Mouse (Mus musculus) frontal cortex, postnatal 10 days (tissue): ENCODE results near the gene Mapk8.

Source experiments
- DNase-seq, 2 experiments: peaks; one replicate each; pipeline ENCODE4 v3.0.0; 2022; ENCODE audit warnings: low spot score in 2 of 2, mixed read lengths in 1 of 2

The Mapk8 gene

GRCm38 (mm10) chr14:33398065-33398860, 48.7 kb downstream of the Mapk8 start:
- DNase-seq, result no peak

GRCm38 (mm10) chr14:33380830-33381457, 66.0 kb downstream of the Mapk8 start:
- no peak for DNase-seq

DNA sequence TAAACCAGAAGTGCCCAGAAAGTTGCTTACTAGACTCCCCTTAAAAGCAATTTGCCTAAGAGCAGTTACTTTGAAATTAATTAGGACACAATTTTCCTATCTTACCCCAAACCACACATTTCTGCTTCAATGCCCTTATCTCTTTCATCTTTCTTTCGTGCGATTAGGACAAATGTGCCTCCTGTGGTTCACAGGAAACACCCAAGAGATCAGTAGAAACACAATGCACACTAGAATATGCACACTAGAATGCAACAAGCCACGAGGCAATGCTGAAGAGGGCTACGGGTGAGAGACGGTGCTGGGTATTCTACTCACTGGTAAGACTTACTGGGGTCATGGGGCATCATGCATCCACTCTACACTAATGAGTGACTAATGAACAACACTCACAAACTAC, 68.2 kb downstream of the Mapk8 start:
- DNase-seq, result no peak

GRCm38 (mm10) chr14:33377211-33377610, 69.7 kb downstream of the Mapk8 start:
- DNase-seq, result no peak

- DNase-seq, result no peak
These were observed 72.9 kb downstream of the Mapk8 start for GRCm38 (mm10) chr14:33374089-33374488.

- peak in 1 of 2 experiments; percentile 5 for DNase-seq
These were observed 73.7 kb downstream of the Mapk8 start for GRCm38 (mm10) chr14:33373271-33373670.

- peak; percentile 60 to 75 for DNase-seq
These were observed 75.7 kb downstream of the Mapk8 start for GRCm38 (mm10) chr14:33371248-33371647.

DNA sequence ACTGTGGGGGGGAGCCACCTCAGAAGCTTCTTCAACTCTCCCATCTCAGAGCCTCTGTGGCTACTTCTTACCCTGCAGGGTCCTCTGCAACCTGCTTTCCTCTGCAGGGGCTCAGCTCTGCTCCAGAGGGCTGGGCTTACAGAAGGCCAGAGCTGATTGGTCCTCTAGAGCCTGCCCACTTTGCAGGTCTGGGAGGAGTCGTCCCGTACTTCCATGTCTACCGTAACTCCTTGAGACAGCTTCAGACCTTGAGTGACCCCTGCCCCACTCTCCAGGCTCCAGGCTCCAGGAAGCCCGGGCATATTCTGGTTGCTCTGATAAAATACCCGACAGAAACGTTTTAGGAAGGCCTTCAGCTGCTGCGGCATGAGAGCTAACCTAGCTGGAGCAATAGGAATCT, 76.9 kb downstream of the Mapk8 start:
- DNase-seq, result peak in 1 of 2 experiments; percentile 13

DNA sequence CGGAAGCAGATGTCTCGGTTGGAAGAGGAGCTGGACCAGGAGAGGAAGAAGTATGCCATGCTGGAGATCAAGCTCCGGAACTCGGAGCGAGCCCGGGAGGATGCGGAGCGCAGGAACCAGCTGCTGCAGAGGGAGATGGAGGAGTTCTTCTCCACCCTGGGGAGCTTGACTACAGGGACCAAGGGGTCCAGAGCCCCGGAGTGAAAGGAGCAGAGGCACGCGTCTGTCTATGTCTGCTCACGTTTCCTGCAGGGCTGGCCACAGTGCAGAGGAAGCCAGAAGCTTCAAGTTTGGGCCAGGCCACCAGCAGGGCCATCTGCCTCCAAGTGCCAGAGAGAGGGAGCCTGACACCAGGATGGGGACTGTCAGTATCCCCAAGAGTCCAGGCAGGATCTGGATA, 77.6 kb downstream of the Mapk8 start:
- peak in 1 of 2 experiments; percentile 3 for DNase-seq

DNA sequence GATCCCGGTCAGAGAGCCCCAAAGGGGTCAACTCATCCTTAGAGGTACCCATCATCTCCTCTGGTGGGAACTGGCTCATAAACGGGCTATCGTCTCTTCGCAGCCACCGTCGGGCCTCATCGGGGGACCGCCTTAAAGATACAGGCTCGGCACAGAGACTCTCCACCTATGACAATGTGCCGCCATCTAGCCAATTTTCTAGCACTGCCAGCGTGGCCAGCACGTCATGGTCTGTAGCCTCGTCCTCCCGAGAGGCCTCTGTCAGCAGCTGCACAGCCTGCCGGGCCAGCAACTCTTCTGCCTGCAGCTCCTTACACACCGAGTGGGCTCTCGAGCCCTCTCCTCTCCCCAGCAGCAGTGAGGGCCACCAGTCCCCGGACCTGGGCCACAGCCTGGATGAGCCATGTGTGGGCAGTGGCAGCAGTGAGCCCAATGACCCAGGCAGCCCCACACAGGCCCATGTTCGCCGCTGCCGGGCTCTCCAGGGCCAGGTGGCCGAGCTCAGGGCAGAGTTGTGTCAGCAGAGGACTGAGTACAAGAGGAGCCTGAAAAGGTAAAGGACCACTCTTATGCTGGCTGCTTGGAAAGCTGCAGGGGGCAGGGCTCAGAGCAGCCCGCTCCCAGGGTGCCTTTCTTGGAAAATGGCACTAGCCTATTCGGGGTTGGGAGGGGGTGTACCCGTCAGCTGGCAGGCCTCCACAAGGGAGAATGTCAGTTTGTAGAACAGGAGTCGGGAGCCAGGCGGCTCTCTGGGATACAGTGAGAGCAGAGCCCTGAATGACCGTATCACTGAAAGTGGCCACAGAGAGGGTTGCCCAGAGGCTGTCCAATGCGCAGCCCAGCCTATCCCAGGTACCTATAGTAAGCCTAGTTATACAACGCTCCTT, 79.8 kb downstream of the Mapk8 start:
- no peak for DNase-seq

- DNase-seq, result no peak
These were observed 82.9 kb downstream of the Mapk8 start for GRCm38 (mm10) chr14:33364061-33364460.

DNA sequence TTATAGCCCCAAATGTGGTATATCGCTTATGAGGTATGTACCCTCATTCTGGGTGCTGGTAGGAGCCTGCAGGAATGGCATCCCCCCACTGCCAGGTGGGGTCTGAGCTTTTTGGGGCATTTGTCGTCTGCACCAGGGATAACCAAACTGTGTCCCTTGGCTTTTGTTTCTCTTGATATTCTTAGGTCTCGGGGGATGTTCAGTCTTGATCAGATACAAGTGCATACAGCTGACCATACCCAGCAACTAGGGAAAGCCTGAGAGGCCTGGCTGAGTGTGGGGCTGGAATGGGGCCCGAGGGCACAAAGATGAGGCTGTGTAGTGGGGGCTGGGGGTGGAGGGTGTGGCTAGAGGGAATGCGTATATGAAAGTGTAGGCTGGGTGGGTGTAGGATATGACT, 83.3 kb downstream of the Mapk8 start:
- no peak for DNase-seq

DNA sequence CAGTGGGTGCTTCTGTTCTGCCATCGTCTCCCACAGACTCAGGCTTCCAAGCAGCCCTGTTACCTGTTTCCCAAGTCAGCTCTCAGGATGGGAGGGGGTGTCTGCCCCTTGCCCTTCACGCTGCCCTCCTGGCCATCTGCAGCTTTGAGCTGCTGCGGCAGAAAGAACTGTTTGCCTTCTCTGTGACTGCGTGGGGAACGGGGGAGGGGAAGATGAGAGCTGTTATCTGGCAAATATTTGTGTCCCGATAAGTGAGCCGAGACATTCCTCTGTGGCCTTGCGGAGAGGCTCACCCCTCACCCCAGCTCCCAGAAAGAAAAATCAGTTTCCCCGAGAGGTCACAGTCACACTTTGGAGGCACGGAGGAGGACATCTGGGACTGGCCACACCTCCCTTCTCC, 84.2 kb downstream of the Mapk8 start:
- DNase-seq, result no peak

DNA sequence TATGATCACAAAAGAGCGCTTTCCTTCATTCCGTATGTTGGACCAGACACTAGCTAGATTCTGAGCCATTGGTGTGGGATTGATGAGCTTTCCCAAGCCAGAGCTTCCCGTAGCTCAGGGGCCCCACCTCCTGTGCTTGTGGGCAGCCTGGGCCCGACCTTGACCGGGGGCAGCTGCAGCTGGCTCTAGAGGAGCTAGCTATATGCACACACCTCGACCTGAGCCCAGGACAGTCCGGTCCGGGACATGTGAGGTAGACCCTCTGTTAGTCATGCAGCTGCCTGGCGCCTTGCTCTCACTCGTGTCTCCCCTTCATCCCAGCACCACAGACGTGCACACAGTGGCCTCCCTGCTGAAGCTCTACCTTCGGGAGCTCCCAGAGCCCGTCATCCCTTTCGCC, 84.8 kb downstream of the Mapk8 start:
- no peak for DNase-seq

DNA sequence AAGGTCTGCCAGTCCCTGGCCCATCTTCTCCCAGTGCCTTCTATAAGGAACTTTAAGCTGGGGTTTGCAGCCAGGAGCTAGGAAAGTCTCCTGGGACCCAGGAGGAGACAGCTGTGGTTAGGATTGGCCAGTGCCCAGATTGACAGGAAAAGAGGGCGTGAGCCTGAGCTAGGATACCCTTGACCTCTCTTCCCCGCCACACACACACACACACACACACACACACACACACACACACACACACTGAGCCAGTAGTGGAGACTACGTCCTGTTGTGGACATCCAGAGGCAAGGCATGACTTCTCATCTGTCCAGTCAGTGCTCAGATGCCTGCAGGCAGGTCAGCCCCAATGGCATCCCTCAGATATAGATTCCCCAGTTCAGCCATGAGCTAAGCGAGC, 85.4 kb downstream of the Mapk8 start:
- no peak for DNase-seq

- DNase-seq, result no peak
These were observed 88.1 kb downstream of the Mapk8 start for GRCm38 (mm10) chr14:33358891-33359290.

DNA sequence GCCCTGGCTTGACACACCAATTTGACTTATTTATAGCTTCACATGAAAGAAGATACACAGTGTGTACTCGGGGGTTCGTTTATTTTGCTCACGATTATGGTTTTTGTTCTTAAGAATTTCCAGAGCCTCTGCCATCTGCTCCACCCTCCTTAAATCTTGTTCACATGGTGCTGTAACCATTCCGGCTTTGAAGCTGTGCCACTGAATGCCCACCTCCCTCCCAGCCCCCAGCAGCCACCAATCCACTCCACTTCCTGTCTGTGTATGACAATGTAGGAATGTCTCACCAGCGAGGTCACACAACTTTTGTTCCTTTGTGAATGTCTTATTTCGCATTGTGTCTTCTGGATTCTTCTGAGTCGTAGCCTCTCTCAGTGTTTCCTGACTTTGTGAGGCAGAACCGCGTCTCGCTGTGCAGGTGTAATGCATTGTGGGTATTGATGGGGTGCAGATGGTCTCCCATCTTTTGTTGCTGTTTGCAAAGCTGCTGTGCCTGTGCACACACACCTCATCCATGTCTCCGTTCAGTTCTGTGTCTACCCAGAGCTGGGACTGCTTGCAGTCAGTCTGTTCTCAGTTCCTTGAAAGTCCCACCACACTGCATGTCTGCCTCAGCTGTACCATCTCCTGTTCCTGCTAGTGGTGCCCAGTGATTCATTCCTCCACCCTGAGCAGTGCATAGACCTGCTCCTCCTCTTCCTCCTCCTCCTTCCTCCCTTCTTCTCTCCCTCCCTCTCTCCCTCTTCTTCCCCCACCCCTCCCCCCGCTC, 89.2 kb downstream of the Mapk8 start:
- DNase-seq, result no peak

DNA sequence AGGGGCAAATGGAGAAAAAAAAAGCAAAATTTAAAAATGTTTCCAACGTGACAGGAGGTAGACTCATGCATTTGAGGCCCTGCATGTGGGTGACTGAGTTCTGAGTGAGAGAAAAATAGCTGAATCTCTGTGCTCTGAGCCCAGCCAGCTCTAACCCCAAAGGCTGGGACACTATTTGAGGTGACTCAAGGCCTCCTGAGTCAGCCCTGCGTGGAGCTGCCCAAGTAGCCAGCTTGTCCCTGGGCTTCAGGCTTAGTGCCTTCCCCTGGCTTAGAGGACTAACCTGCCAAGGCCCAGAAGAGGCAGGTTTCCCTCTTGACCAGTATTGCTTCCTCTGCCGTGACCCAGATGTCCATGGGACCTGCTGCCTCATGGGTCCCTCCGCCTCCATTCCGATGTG, 91.7 kb downstream of the Mapk8 start:
- no peak for DNase-seq

- no peak for DNase-seq
These were observed 94.1 kb downstream of the Mapk8 start for GRCm38 (mm10) chr14:33352890-33353289.

- DNase-seq, result no peak
These were observed 94.8 kb downstream of the Mapk8 start for GRCm38 (mm10) chr14:33351984-33352722.

GRCm38 (mm10) chr14:33351019-33351418, 95.9 kb downstream of the Mapk8 start:
- DNase-seq, result no peak
